Mouse (Mus musculus) heart, adult 2 months (tissue): Measurements from ENCODE around the gene Stpg3. TPM values are rescaled to one million over a fixed set of nuclear protein-coding genes. Genes with fewer than 3 reads are reported as not detected.

ENCODE experiments used
- DNase-seq, 2 experiments: peaks; one replicate each; pipeline ENCODE4 v3.0.0; 2021
- H3K27ac ChIP-seq: fragments of 200-600 bp; 2 replicates; pipeline ENCODE4 v1.8.1; 2022
- H3K27me3 ChIP-seq: fragments of 200-500 bp; 2 replicates; pipeline ENCODE4 v1.6.1; 2012; ENCODE audit warnings: mild to moderate bottlenecking, low read length, inconsistent platforms, mixed read lengths; ENCODE audit not compliant: control insufficient read depth, insufficient read depth
- H3K36me3 ChIP-seq: fragments of 200-500 bp; 2 replicates; pipeline ENCODE4 v1.6.1; 2012; ENCODE audit warnings: low read length, inconsistent platforms; ENCODE audit not compliant: control insufficient read depth, insufficient read depth
- H3K4me1 ChIP-seq: fragments of 200-500 bp; 2 replicates; pipeline ENCODE4 v1.6.1; 2011; ENCODE audit warnings: low read length; ENCODE audit not compliant: control insufficient read depth, insufficient read depth
- H3K4me3 ChIP-seq: fragments of 200-600 bp; 2 replicates; pipeline ENCODE4 v1.8.1; 2022
- H3K79me2 ChIP-seq: fragments of 200-500 bp; replicated peaks from 2 replicates; pipeline ENCODE4 v1.6.1; 2012; ENCODE audit warnings: mild to moderate bottlenecking, inconsistent platforms, low read length, moderate library complexity, mixed read lengths; ENCODE audit not compliant: control insufficient read depth, insufficient read depth
- H3K9ac ChIP-seq: fragments of 200-500 bp; 2 replicates; pipeline ENCODE4 v1.6.1; 2012; ENCODE audit warnings: low read depth, mild to moderate bottlenecking, control low read depth, inconsistent platforms, low read length, mixed read lengths
- CTCF ChIP-seq: fragments of 200-600 bp; IDR thresholded peaks from 2 replicates; pipeline ENCODE4 v1.8.1; 2022; ENCODE audit warnings: antibody characterized with exemption, mild to moderate bottlenecking, moderate library complexity
- EP300 ChIP-seq: fragments of 200-500 bp; IDR thresholded peaks from 2 replicates; pipeline ENCODE4 v1.6.1; 2011; ENCODE audit warnings: low read depth, low read length, control low read depth; ENCODE audit not compliant: insufficient read depth
- POLR2A ChIP-seq: fragments of 200-500 bp; IDR thresholded peaks from 2 replicates; pipeline ENCODE4 v1.6.1; 2011; ENCODE audit warnings: mild to moderate bottlenecking, low read depth, low read length, control low read depth; ENCODE audit not compliant: insufficient read depth
- WGBS: fragments of 180-500 bp; shearing (Covaris S2); methylation state at CpG from one replicate; pipeline ENCODE4 v1.1.7; 2018; 5-methylcytosine and 5-hydroxymethylcytosine counted together
- intact Hi-C: fragments of 180-260 bp; cut with DNase I; formaldehyde crosslinking; loops from one replicate; pipeline ENCODE4 v1.15.1; 2025
- polyA plus RNA-seq: library from polyadenylated mRNA; depleted of rRNA; stranded (reverse); fragments of >200 nt; gene quantifications from 2 replicates; pipeline ENCODE4 v1.2.3, GENCODE M21; 2012
- total RNA-seq, 2 experiments: library from RNA; stranded (reverse); gene quantifications; 2 replicates each; pipeline ENCODE4 v1.2.3; 2021

Gene Stpg3
- total and polyA plus RNA-seq, 3 experiments = not detected

DNA sequence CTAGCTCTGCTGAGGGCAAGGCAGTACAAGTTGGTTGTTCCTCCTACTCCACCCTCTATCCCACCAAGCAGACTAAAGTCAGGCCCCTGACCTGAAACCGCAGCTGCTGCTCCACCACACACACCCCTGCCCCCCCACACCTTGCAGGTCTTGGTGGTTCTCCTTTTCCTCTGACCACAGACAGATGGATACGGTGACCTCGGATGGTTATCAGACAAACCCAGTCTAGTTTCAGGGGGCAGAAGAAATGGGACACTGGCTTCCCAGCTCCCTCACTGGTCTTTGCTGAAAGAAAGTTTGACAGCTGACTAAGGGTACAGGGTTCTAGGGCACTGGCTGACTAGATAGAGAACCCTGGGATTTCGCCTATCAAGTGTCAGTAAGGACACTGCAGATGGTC lies 19.0 kb upstream of the Stpg3 start:
- no peaks in the 10 kb centered on the region for H3K36me3 ChIP-seq
- H3K27ac ChIP-seq = no peak overlapping the region
- H3K4me1 ChIP-seq = peaks cover 2% of the 10 kb centered on the region; the same call in 1 of the 2 replicates
- DNase-seq = no peak
- H3K79me2 ChIP-seq = no peaks in the 10 kb centered on the region
- no peak overlapping the region for H3K9ac ChIP-seq
- H3K27me3 ChIP-seq = no peaks in the 10 kb centered on the region
- TF ChIP-seq EP300 (no peak), CTCF (no peak), POLR2A (no peak)
- H3K4me3 ChIP-seq = no peak overlapping the region
- 63% methylated on average over 4 of the region's 4 CpGs for WGBS
- intact Hi-C loops = no loop called here

- Histone ChIP-seq H3K4me3 (no peak overlapping the region), H3K36me3 (no peaks in the 10 kb centered on the region), H3K4me1 (peaks cover 4% of the 10 kb centered on the region), H3K27me3 (no peaks in the 10 kb centered on the region), H3K27ac (no peak overlapping the region), H3K79me2 (no peaks in the 10 kb centered on the region), H3K9ac (no peak overlapping the region)
- intact Hi-C loops = no loop called here
- no peak for DNase-seq
- 60% methylated on average over 12 of the region's 12 CpGs for WGBS
- TF ChIP-seq POLR2A (no peak), CTCF (no peak), EP300 (no peak)
These were observed 16.6 kb upstream of the Stpg3 start for GRCm38 (mm10) chr2:25231038-25231437.

DNA sequence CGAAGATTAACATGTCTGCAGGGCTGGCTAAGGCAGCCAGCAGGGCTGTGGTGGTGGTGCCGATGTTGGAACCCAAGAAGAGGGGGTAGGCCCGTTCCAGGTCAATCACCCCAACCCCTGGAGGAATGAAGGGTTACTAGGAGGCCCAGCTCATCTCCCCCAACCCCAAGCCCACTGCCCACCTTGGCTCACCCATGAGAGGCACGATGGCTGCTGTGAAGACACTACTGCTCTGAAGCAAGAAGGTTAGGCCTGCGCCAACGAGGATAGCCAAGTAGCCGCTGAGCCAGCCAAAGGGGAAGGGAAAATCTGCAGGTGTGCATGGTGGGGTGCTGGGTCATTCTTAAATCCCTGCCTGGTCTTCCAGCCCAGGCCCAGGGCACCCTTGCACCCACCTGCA lies 16.1 kb upstream of the Stpg3 start:
- TF ChIP-seq EP300 (no peak), CTCF (no peak), POLR2A (no peak)
- Histone ChIP-seq H3K79me2 (no peaks in the 10 kb centered on the region), H3K27ac (no peak overlapping the region), H3K9ac (no peak overlapping the region), H3K4me1 (peaks cover 4% of the 10 kb centered on the region), H3K4me3 (no peak overlapping the region), H3K27me3 (no peaks in the 10 kb centered on the region), H3K36me3 (no peaks in the 10 kb centered on the region; the same call in 1 of the 2 replicates)
- WGBS = 81% methylated on average over 7 of the region's 7 CpGs
- intact Hi-C loops = no loop called here
- no peak for DNase-seq

DNA sequence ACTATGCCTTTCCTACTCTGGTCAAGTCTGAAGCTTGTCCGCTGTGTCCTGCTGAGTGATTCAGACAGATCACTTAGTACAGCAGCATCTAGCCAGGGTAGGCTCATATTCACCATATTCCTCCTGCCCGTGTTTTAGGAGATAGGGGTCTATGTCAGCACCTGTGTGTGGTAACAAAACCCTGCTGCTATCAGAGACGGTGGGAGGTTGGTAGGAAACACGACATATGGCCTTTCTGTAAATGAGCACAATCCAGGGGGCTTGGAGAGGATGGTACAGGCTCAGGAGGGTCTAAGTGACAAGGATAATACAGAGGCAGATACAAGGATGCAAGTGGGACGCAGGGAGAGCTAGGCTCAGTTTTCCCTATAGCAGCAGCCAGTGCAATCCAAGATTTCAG lies 15.1 kb upstream of the Stpg3 start:
- intact Hi-C loops = loop anchor here (2.0 to 5.0 kb wide), 2 partner anchors 25 to 43 kb away; partner anchors contain the start of genes Anapc2, Ssna1 and Tmem203
- peaks cover 4% of the 10 kb centered on the region for H3K4me1 ChIP-seq
- no peak overlapping the region for H3K9ac ChIP-seq
- no peak overlapping the region for H3K4me3 ChIP-seq
- 83% methylated on average over 5 of the region's 5 CpGs for WGBS
- no peak for DNase-seq
- no peaks in the 10 kb centered on the region; the same call in 1 of the 2 replicates for H3K36me3 ChIP-seq
- no peaks in the 10 kb centered on the region for H3K79me2 ChIP-seq
- TF ChIP-seq EP300 = no peak
- TF ChIP-seq CTCF = no peak
- TF ChIP-seq POLR2A = no peak
- H3K27me3 ChIP-seq = no peaks in the 10 kb centered on the region
- no peak overlapping the region for H3K27ac ChIP-seq

DNA sequence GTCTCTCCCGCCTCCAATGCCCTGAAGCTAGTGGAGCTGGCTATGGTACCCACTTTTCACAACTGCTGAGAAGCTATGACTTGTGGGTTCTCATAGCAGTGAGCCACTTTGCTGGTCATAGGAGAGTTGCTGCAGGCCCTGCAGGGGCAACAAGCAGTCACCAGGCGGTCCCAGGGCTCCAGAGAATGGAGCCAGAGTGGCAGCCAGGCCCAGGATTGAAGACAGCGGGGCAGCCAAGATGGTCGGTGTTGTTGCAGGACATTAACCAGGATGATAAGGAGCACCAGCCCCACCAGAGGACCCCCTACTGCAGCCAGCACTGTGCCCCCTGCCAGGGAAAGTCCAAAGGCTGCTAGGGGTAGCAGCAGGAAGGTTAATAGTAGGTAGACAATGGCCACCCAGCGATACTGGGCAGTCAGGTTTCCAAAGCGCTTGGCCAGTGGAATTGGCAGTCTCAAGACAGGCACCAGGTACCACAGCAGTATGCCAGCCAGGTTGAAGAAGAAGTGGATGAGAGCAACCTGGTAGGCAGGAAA lies 14.6 kb upstream of the Stpg3 start:
- intact Hi-C loops = loop anchor here (1.0 to 5.0 kb wide), 3 partner anchors 26 to 43 kb away; partner anchors contain the start of genes Anapc2, Ssna1 and Tmem203
- Histone ChIP-seq H3K36me3 (no peaks in the 10 kb centered on the region; the same call in 1 of the 2 replicates), H3K9ac (0 out of 2 replicates have a peak overlapping the region, but pooled peaks have one; percentile 8), H3K4me3 (no peak overlapping the region), H3K27ac (peak overlapping the region; percentile 85), H3K79me2 (no peaks in the 10 kb centered on the region), H3K4me1 (peaks cover 4% of the 10 kb centered on the region), H3K27me3 (no peaks in the 10 kb centered on the region)
- no peak for DNase-seq
- no peak for TF ChIP-seq POLR2A
- TF ChIP-seq CTCF = no peak
- no peak for TF ChIP-seq EP300
- 71% methylated on average over 6 of the region's 6 CpGs for WGBS

DNA sequence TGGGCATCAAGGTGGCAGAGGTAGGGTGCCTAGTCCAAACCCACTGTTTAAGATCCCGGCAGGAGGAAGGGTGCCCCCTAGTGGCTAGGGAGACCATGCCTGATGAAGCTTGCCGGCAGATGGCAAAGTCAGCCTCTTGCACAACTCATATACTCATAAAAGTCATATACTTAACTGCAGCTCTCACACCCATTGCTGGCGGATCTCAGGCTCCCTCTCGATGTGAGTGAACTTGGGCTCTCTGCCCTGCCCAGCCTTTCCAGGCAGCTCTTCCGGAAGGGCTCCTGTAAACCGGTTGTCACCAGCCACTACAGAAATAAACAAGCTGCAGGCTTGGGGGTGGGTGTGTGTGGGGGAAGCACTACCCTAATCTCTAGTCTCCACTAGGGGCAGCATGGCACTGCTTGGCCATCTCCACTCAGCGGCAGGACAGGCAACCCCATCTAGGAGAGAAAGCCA lies 14.0 kb upstream of the Stpg3 start:
- TF ChIP-seq EP300 (peak; percentile 63; the same call in 1 of the 2 replicates), CTCF (peak; percentile 83), POLR2A (no peak)
- H3K4me3 ChIP-seq = peak overlapping the region; percentile 36; the same call in 1 of the 2 replicates
- peak; percentile 84 to 90 for DNase-seq
- H3K27ac ChIP-seq = peak overlapping the region; percentile 85
- H3K9ac ChIP-seq = no peak overlapping the region; the same call in 1 of the 2 replicates
- WGBS = under 1% methylated on average over 7 of the region's 7 CpGs
- H3K36me3 ChIP-seq = no peaks in the 10 kb centered on the region; the same call in 1 of the 2 replicates
- H3K79me2 ChIP-seq = no peaks in the 10 kb centered on the region
- H3K27me3 ChIP-seq = no peaks in the 10 kb centered on the region
- intact Hi-C loops = loop anchor here (1.0 to 5.0 kb wide), 3 partner anchors 26 to 44 kb away; partner anchors contain the start of genes Anapc2, Ssna1 and Tmem203
- H3K4me1 ChIP-seq = peaks cover 4% of the 10 kb centered on the region
